Mouse (Mus musculus) gastrocnemius, adult 2 months (tissue): ENCODE measurements at regions not wholly inside any gene's neighbourhood (a gene's known extent, or its start where the extent isn't known, plus 50 kb on each side); places are given as distances from the start of the nearest gene placed in this dataset.

ENCODE experiments used
- DNase-seq: peaks from one replicate; pipeline ENCODE4 v3.0.0; 2022
- H3K27ac ChIP-seq: fragments of 200-600 bp; 2 replicates; pipeline ENCODE4 v1.8.1; 2022; ENCODE audit warnings: mild to moderate bottlenecking
- H3K4me3 ChIP-seq: fragments of 200-600 bp; 2 replicates; pipeline ENCODE4 v1.8.1; 2022; ENCODE audit warnings: mild to moderate bottlenecking, moderate library complexity
- CTCF ChIP-seq: fragments of 200-600 bp; IDR thresholded peaks from 2 replicates; pipeline ENCODE4 v1.8.1; 2022; ENCODE audit warnings: antibody characterized with exemption, mild to moderate bottlenecking, moderate library complexity
- intact Hi-C: fragments of 180-260 bp; cut with DNase I; formaldehyde crosslinking; loops from one replicate; pipeline ENCODE4 v1.15.1; 2025

- intact Hi-C loops: no loop called here
- DNase-seq: no peak
- Histone ChIP-seq H3K4me3 (no peak overlapping the region), H3K27ac (no peak overlapping the region)
- no peak for TF ChIP-seq CTCF
Observed at GRCm38 (mm10) chr4:131656034-131656433, 182.1 kb downstream of the Ptpru start.

- Histone ChIP-seq H3K4me3 (no peak overlapping the region), H3K27ac (no peak overlapping the region)
- no peak for TF ChIP-seq CTCF
- intact Hi-C loops: no loop called here
- no peak for DNase-seq
Observed at GRCm38 (mm10) chr4:131657922-131658321, 180.2 kb downstream of the Ptpru start.

- TF ChIP-seq CTCF: no peak
- no peak for DNase-seq
- no peak overlapping the region for H3K27ac ChIP-seq
- no peak overlapping the region for H3K4me3 ChIP-seq
- intact Hi-C loops: no loop called here
Observed at GRCm38 (mm10) chr4:131660931-131661330, 177.2 kb downstream of the Ptpru start.

GRCm38 (mm10) chr4:131671784-131672515 is 166.1 kb downstream of the Ptpru start:
- intact Hi-C loops: no loop called here
- TF ChIP-seq CTCF: no peak
- Histone ChIP-seq H3K27ac (no peak overlapping the region), H3K4me3 (no peak overlapping the region)
- DNase-seq: no peak

- intact Hi-C loops: no loop called here
Observed at GRCm38 (mm10) chr4:131677966-131678365, 160.1 kb downstream of the Ptpru start.

GRCm38 (mm10) chr4:131683176-131683575 is 154.9 kb downstream of the Ptpru start:
- intact Hi-C loops: no loop called here
- Histone ChIP-seq H3K27ac (no peak overlapping the region), H3K4me3 (no peak overlapping the region)
- TF ChIP-seq CTCF: no peak
- DNase-seq: no peak

More at GRCm38 (mm10) chr4:131677966-131678365, 160.1 kb downstream of the Ptpru start:
- DNase-seq: no peak
- H3K4me3 ChIP-seq: no peak overlapping the region
- no peak for TF ChIP-seq CTCF
- H3K27ac ChIP-seq: no peak overlapping the region

GRCm38 (mm10) chr4:131685544-131685943 is 152.5 kb downstream of the Ptpru start:
- TF ChIP-seq CTCF: no peak
- H3K27ac ChIP-seq: no peak overlapping the region
- intact Hi-C loops: no loop called here
- no peak for DNase-seq
- no peak overlapping the region for H3K4me3 ChIP-seq

- H3K27ac ChIP-seq: no peak overlapping the region
- DNase-seq: no peak
- intact Hi-C loops: no loop called here
- no peak overlapping the region for H3K4me3 ChIP-seq
- TF ChIP-seq CTCF: peak; percentile 51
Observed at GRCm38 (mm10) chr4:131694232-131694631, 143.9 kb downstream of the Ptpru start.

- no peak for TF ChIP-seq CTCF
- no peak overlapping the region for H3K4me3 ChIP-seq
- H3K27ac ChIP-seq: no peak overlapping the region
- DNase-seq: no peak
- intact Hi-C loops: no loop called here
Observed at GRCm38 (mm10) chr4:131695941-131696912, 141.9 kb downstream of the Ptpru start.
